8 mouse cellular contexts compared by ENCODE assay signal in genomic region chr9:35331241-35331680, GRCm38 (mm10).
DNase-seq lines count a peak whose midpoint lies in the region; ATAC-seq and TF ChIP-seq lines count a peak whose summit lies in the region.

No protein-coding gene starts in this region.

- H3K79me2 ChIP-seq in heart, adult 2 months (replicated peaks; ENCODE audit: control insufficient read depth, insufficient read depth, low read length) = no peaks in the 10 kb centered on the region

- H3K4me1 ChIP-seq in lung, embryonic 16.5 days (replicated peaks; ENCODE audit: control insufficient read depth, insufficient read depth, low read length) = peaks cover 69% of the 10 kb centered on the region
- H3K4me1 ChIP-seq in forebrain, embryonic 16.5 days (replicated peaks; ENCODE audit: control insufficient read depth, insufficient read depth, low read length) = peaks cover 45% of the 10 kb centered on the region
- peaks cover 72% of the 10 kb centered on the region for H3K4me1 ChIP-seq in midbrain, embryonic 12.5 days
- H3K4me1 ChIP-seq in heart, adult 2 months (ENCODE audit: control insufficient read depth, insufficient read depth, low read length) = peaks cover 4% of the 10 kb centered on the region; the same call in 1 of the 2 replicates

- H3K27ac ChIP-seq in lung, embryonic 16.5 days (ENCODE audit: low read length) = peak overlapping the region; percentile 93
- peak overlapping the region; percentile 25 for H3K27ac ChIP-seq in forebrain, embryonic 16.5 days (ENCODE audit: low read length)
- H3K27ac ChIP-seq in midbrain, embryonic 12.5 days (replicated peaks) = peak overlapping the region; percentile 82
- H3K27ac ChIP-seq in heart, adult 2 months = no peak overlapping the region

- DNase-seq in lung, postnatal 4 days = no peak
- DNase-seq in kidney, postnatal 10 days = peak; percentile 48
- no peak for DNase-seq in urinary bladder, adult 18-20 months (ENCODE audit: low spot score in 2 of 2)
- no peak for DNase-seq in gastrocnemius, postnatal 10 days
- no peak for DNase-seq in heart, adult 2 months

- H3K9ac ChIP-seq in lung, embryonic 16.5 days (ENCODE audit: low read length) = peak overlapping the region; percentile 14; the same call in 1 of the 2 replicates
- no peak overlapping the region for H3K9ac ChIP-seq in forebrain, embryonic 16.5 days (replicated peaks; ENCODE audit: low read depth, low read length)
- H3K9ac ChIP-seq in midbrain, embryonic 12.5 days (replicated peaks) = no peak overlapping the region
- H3K9ac ChIP-seq in heart, adult 2 months (ENCODE audit: low read depth, low read length) = no peak overlapping the region

- peak; percentile 28 for ATAC-seq in lung, embryonic 16.5 days (ENCODE audit: low read depth)
- ATAC-seq in forebrain, embryonic 16.5 days = peak; percentile 85
- ATAC-seq in midbrain, embryonic 12.5 days (ENCODE audit: low FRiP score, low read depth) = peak; percentile 94

- no peak overlapping the region for H3K4me3 ChIP-seq in lung, embryonic 16.5 days (ENCODE audit: low read length)
- no peak overlapping the region for H3K4me3 ChIP-seq in forebrain, embryonic 16.5 days (replicated peaks; ENCODE audit: low read length)
- H3K4me3 ChIP-seq in midbrain, embryonic 12.5 days = no peak overlapping the region
- H3K4me3 ChIP-seq in heart, adult 2 months = no peak overlapping the region

- no peak for TF ChIP-seq CTCF in heart, adult 2 months (IDR thresholded peaks at IDR 0.05)

- no peak for TF ChIP-seq EP300 in heart, adult 2 months (IDR thresholded peaks at IDR 0.05; ENCODE audit: insufficient read depth, low read depth, low read length)

- no peak overlapping the region for H3K4me2 ChIP-seq in lung, embryonic 16.5 days (ENCODE audit: low read depth, low read length)
- no peak overlapping the region for H3K4me2 ChIP-seq in forebrain, embryonic 16.5 days (ENCODE audit: low read length)
- H3K4me2 ChIP-seq in midbrain, embryonic 12.5 days (replicated peaks) = 0 out of 2 replicates have a peak overlapping the region, but pooled peaks have one; percentile 12

- H3K9me3 ChIP-seq in lung, embryonic 16.5 days (ENCODE audit: control insufficient read depth, low read length) = no peaks in the 10 kb centered on the region
- no peaks in the 10 kb centered on the region for H3K9me3 ChIP-seq in forebrain, embryonic 16.5 days (ENCODE audit: control insufficient read depth, low read length)
- H3K9me3 ChIP-seq in midbrain, embryonic 12.5 days = no peaks in the 10 kb centered on the region

- H3K27me3 ChIP-seq in lung, embryonic 16.5 days (ENCODE audit: control insufficient read depth, insufficient read depth, low read depth, low read length) = peaks cover 2% of the 10 kb centered on the region; the same call in 1 of the 2 replicates
- H3K27me3 ChIP-seq in forebrain, embryonic 16.5 days (replicated peaks; ENCODE audit: control insufficient read depth, insufficient read depth, low read length) = no peaks in the 10 kb centered on the region
- H3K27me3 ChIP-seq in midbrain, embryonic 12.5 days = peaks cover 88% of the 10 kb centered on the region
- no peaks in the 10 kb centered on the region for H3K27me3 ChIP-seq in heart, adult 2 months (ENCODE audit: control insufficient read depth, insufficient read depth, low read length)

- intact Hi-C loops in heart, adult 2 months (cut with DNase I) = loop anchor here (5.0 kb wide), 1 partner anchor 49 kb away; no protein-coding TSS in a partner anchor

- TF ChIP-seq POLR2A in heart, adult 2 months (IDR thresholded peaks at IDR 0.05; ENCODE audit: insufficient read depth, low read depth, low read length) = no peak

- H3K36me3 ChIP-seq in lung, embryonic 16.5 days (ENCODE audit: control insufficient read depth, insufficient read depth, low read length) = no peaks in the 10 kb centered on the region
- no peaks in the 10 kb centered on the region for H3K36me3 ChIP-seq in forebrain, embryonic 16.5 days (ENCODE audit: control insufficient read depth, insufficient read depth)
- no peaks in the 10 kb centered on the region for H3K36me3 ChIP-seq in midbrain, embryonic 12.5 days
- no peaks in the 10 kb centered on the region for H3K36me3 ChIP-seq in heart, adult 2 months (ENCODE audit: control insufficient read depth, insufficient read depth, low read length)

- 40% methylated on average over 7 of the region's 7 CpGs for WGBS in lung, embryonic 16.5 days
- WGBS in forebrain, embryonic 16.5 days = 6% methylated on average over 7 of the region's 7 CpGs
- WGBS in midbrain, embryonic 12.5 days = 3% methylated on average over 7 of the region's 7 CpGs
- 77% methylated on average over 7 of the region's 7 CpGs for WGBS in heart, adult 2 months

Comparison
In these comparisons a context has a peak if more than half of its experiments do, and no peak if none do; other contexts are left out.
1. ATAC-seq: peak in every context shown above with its lines; median percentile 94 in midbrain, embryonic 12.5 days; 85 in forebrain, embryonic 16.5 days; 28 in lung, embryonic 16.5 days.